Mouse (Mus musculus) C2C12 (cell line): ENCODE results near the gene Stk38l. TPM values are rescaled to one million over a fixed set of nuclear protein-coding genes. Genes with fewer than 3 reads are reported as not detected.

ENCODE experiments used
- H3K27me3 ChIP-seq: one replicate; pipeline ENCODE4 v1.6.1; 2011; ENCODE audit not compliant: control insufficient read depth, insufficient read depth, insufficient read length
- H3K36me3 ChIP-seq: one replicate; pipeline ENCODE4 v1.6.1; 2011; ENCODE audit not compliant: control insufficient read depth, insufficient read depth
- H3K4me3 ChIP-seq: one replicate; pipeline ENCODE4 v1.5.1; 2011; ENCODE audit warnings: mild to moderate bottlenecking, control low read depth; ENCODE audit not compliant: poor library complexity, insufficient read depth, severe bottlenecking
- H3K79me2 ChIP-seq: one replicate; pipeline ENCODE4 v1.6.1; 2011; ENCODE audit not compliant: control insufficient read depth, insufficient read depth
- H3K79me3 ChIP-seq: one replicate; pipeline ENCODE4 v1.6.1; 2011; ENCODE audit warnings: low read depth, control low read depth
- H3ac ChIP-seq: one replicate; pipeline ENCODE3; 2011; ENCODE audit warnings: low read depth; ENCODE audit not compliant: control insufficient read depth, insufficient read length
- CEBPB ChIP-seq: IDR thresholded peaks from one replicate; pipeline ENCODE4 v1.6.1; 2011; ENCODE audit warnings: low read depth, mild to moderate bottlenecking, control low read depth, moderate library complexity
- CTCF ChIP-seq: IDR thresholded peaks from one replicate; pipeline ENCODE4 v1.5.1; 2011; ENCODE audit not compliant: control insufficient read depth, insufficient read depth, insufficient read length
- FOSL1 ChIP-seq: IDR thresholded peaks from one replicate; pipeline ENCODE4 v1.8.0; 2011; ENCODE audit warnings: mild to moderate bottlenecking, low read length; ENCODE audit not compliant: poor library complexity, insufficient read depth, severe bottlenecking
- MAX ChIP-seq: IDR thresholded peaks from one replicate; pipeline ENCODE4 v1.6.1; 2011; ENCODE audit warnings: mild to moderate bottlenecking, control low read depth
- MYOD1 ChIP-seq: IDR thresholded peaks from one replicate; pipeline ENCODE4 v1.6.1; 2011; ENCODE audit warnings: low read depth; ENCODE audit not compliant: control insufficient read depth, insufficient read length
- MYOG ChIP-seq: IDR thresholded peaks from one replicate; pipeline ENCODE4 v1.6.1; 2011; ENCODE audit not compliant: control insufficient read depth, insufficient read length; ENCODE audit errors: extremely low read depth
- USF1 ChIP-seq: IDR thresholded peaks from one replicate; pipeline ENCODE4 v1.6.1; 2011; ENCODE audit warnings: low read depth, mild to moderate bottlenecking, control low read depth, moderate library complexity
- polyA plus RNA-seq: library from polyadenylated mRNA; unstranded; fragments of >200 nt; fragmentation: generic; extraction: Trizol; gene quantifications from one replicate; pipeline ENCODE4 v1.2.1, GENCODE M21; 2012; ENCODE audit warnings: missing spikeins

The Stk38l gene
- polyA plus RNA-seq, 1 experiment = 3.0 TPM

DNA sequence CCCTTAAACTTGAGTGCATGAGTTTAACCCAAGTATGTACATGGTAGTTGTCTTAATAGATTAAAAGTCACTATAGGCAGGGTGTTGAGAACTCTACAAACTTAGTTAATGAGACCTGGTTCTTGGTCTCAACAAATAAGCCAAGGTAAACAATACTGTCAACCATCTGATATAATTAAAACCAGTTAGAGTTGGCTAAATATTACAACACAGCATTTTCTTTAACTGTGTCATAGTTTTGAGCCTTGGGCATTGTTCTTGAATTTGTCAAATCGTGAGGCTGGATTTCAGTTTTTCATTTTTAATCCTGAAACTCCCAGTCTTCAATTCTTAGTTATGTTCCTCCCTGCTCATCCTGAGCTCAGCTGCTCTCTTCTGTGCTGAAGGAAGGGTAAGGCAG is 6.2 kb downstream of the Stk38l start:
- Histone ChIP-seq H3K4me3 (no peak overlapping the region), H3K27me3 (no peaks in the 10 kb centered on the region), H3K79me3 (peaks cover 5% of the 10 kb centered on the region), H3K79me2 (peaks cover 5% of the 10 kb centered on the region), H3ac (no peak overlapping the region), H3K36me3 (no peaks in the 10 kb centered on the region)
- no peak for TF ChIP-seq MYOD1
- TF ChIP-seq FOSL1 = no peak
- TF ChIP-seq USF1 = no peak
- TF ChIP-seq MAX = no peak
- TF ChIP-seq CEBPB = no peak
- no peak for TF ChIP-seq MYOG
- TF ChIP-seq CTCF = no peak

DNA sequence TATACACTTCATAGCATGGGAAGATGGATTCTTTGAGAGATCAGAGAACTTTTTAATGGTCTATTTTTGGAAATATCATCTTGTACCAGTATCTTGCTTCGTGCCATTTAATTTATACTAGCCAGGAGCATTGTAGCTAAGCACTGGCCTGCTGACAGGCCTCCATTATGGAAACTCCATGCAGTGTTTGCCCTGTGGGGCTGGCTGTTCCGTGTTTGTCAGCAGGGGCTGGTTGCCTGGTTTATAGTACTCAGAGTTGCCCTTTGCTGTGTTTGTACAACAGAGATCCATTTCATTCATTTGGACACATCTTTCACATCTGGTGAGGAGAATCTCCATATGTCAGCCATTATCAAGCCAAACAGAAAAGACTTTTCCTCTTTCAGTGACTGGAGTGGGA is 6.9 kb downstream of the Stk38l start:
- peaks cover 5% of the 10 kb centered on the region for H3K79me2 ChIP-seq
- no peak overlapping the region for H3K4me3 ChIP-seq
- no peaks in the 10 kb centered on the region for H3K36me3 ChIP-seq
- TF ChIP-seq MAX (no peak), CTCF (no peak), USF1 (no peak), FOSL1 (no peak), MYOG (no peak), MYOD1 (no peak), CEBPB (no peak)
- H3ac ChIP-seq = no peak overlapping the region
- peaks cover 5% of the 10 kb centered on the region for H3K79me3 ChIP-seq
- no peaks in the 10 kb centered on the region for H3K27me3 ChIP-seq

DNA sequence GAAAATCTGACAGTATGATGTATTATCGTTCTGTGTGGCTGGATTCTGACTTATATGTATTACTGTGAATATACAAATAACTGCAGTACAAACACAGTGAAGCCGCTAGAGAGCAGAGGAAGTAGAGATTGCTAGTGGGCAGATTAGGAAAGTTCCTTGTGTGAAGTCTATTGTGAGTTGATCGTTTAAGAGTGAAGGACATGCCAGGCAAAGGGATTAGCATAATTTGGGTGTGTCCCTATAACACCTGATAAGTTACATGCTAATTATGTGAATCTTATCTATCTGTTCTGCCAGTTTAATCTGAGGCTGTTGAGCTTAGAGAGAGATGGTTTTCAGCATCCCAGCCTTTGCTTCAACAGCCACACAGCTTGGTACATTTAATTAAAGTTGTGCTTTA is 7.4 kb downstream of the Stk38l start:
- Histone ChIP-seq H3K79me2 (peaks cover 5% of the 10 kb centered on the region), H3K36me3 (no peaks in the 10 kb centered on the region), H3K27me3 (no peaks in the 10 kb centered on the region), H3ac (no peak overlapping the region), H3K79me3 (peaks cover 5% of the 10 kb centered on the region), H3K4me3 (no peak overlapping the region)
- TF ChIP-seq CTCF (no peak), FOSL1 (no peak), MYOG (no peak), MAX (no peak), MYOD1 (no peak), CEBPB (no peak)

DNA sequence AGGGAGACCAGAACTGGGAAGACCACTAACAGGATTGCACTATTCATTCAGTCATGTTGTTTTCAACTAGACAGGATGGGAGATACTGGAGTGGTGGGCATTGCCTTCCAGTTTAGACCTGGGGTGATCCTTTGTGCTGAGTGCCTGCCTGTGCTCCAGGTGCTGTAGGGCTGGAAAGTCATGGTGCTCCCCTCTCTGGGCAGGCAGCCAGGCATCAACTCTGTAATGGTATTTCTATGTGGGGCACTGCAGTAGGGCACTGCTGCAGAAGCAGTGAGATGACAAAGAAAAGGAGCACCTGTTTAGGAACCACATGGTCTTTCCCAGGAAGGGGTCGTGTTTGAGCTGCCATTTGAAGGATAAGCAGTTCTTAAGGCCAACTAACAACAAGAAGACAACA is 7.9 kb downstream of the Stk38l start:
- TF ChIP-seq USF1 (no peak), FOSL1 (no peak), MYOG (no peak), CEBPB (no peak), MAX (no peak), CTCF (no peak), MYOD1 (no peak)
- peaks cover 5% of the 10 kb centered on the region for H3K79me2 ChIP-seq
- H3ac ChIP-seq = no peak overlapping the region
- H3K4me3 ChIP-seq = no peak overlapping the region
- peaks cover 5% of the 10 kb centered on the region for H3K79me3 ChIP-seq
- no peaks in the 10 kb centered on the region for H3K36me3 ChIP-seq
- no peaks in the 10 kb centered on the region for H3K27me3 ChIP-seq

DNA sequence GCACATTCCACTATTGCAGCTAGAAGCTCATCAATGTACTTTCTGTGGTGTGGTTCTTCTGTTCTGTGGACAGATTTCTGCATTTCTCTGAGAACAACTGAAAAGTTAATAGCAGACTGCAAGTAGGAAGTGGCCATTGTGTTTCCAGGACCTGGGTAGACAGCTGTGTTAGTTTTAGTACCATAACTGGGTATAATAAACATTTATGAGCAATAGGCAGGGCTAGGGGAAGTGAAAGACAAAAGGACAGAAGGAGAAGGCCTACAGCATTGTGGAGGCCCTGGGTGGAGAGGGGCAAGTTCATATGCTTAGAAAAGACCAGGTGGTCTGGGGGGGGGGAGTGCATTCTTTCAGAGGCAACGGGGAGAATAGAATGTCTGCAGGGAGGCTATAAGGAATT is 8.8 kb downstream of the Stk38l start:
- H3K79me3 ChIP-seq = peaks cover 5% of the 10 kb centered on the region
- H3K4me3 ChIP-seq = no peak overlapping the region
- TF ChIP-seq FOSL1 (no peak), USF1 (no peak), MAX (no peak), CEBPB (no peak), CTCF (no peak), MYOG (no peak), MYOD1 (no peak)
- no peaks in the 10 kb centered on the region for H3K27me3 ChIP-seq
- H3K79me2 ChIP-seq = peaks cover 5% of the 10 kb centered on the region
- no peak overlapping the region for H3ac ChIP-seq
- H3K36me3 ChIP-seq = no peaks in the 10 kb centered on the region

DNA sequence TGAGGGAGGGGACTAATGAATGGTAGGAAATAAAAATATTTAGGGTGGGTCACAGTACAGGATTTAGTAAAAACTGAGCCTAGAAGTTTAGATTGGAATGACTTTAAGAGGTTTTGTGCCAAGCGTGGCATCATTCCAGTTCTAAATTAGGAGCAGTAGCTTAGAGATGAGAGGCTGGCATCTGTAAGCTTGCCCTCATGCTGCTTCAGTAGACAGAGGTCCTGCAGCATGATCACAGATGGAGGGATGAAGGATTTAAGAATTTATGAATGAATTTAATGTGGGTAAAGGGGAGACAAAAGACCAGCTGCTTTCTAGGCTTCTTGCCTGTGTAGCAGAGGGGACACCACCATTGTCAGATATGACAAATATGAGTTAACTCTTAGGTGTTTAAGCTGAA is 14.1 kb downstream of the Stk38l start:
- Histone ChIP-seq H3K79me2 (no peaks in the 10 kb centered on the region), H3K4me3 (no peak overlapping the region), H3ac (no peak overlapping the region), H3K36me3 (no peaks in the 10 kb centered on the region), H3K27me3 (no peaks in the 10 kb centered on the region), H3K79me3 (no peaks in the 10 kb centered on the region)
- no peak for TF ChIP-seq MYOG
- TF ChIP-seq USF1 = no peak
- no peak for TF ChIP-seq MAX
- no peak for TF ChIP-seq CEBPB
- no peak for TF ChIP-seq MYOD1
- TF ChIP-seq FOSL1 = no peak
- TF ChIP-seq CTCF = no peak
